Mouse (Mus musculus): ENCODE data around the gene Ccr7. TPM values are rescaled to one million over a fixed set of nuclear protein-coding genes. Genes with fewer than 3 reads are reported as not detected.

Ccr7 gene
- total and polyA plus RNA-seq, 3 experiments: 0.04 to 0.06 TPM; not detected in 1

GRCm38 (mm10) chr11:99118420-99118819 lies 36.5 kb downstream of the Ccr7 start:
- H3K9ac ChIP-seq (ENCODE audit: control insufficient read depth, low read depth, low read length, poor library complexity, severe bottlenecking): no peak overlapping the region
- no peaks in the 10 kb centered on the region for H3K27me3 ChIP-seq (ENCODE audit: control insufficient read depth in 1 of 2, insufficient read depth in 2 of 2, low read length in 2 of 2)
- H3K36me3 ChIP-seq (ENCODE audit: control insufficient read depth in 1 of 2, insufficient read depth in 2 of 2, low read length in 2 of 2): no peaks in the 10 kb centered on the region
- no peaks in the 10 kb centered on the region for H3K4me1 ChIP-seq (ENCODE audit: control insufficient read depth in 1 of 2, insufficient read depth in 2 of 2, low read length in 2 of 2)
- no peak overlapping the region for H3K4me3 ChIP-seq (ENCODE audit: control insufficient read depth in 1 of 2, insufficient read depth in 1 of 2, low read depth in 2 of 2, low read length in 2 of 2)
- no peak overlapping the region for H3K27ac ChIP-seq (ENCODE audit: control insufficient read depth, low read depth, low read length)
- H3K79me2 ChIP-seq (ENCODE audit: control insufficient read depth, insufficient read depth, low read length, poor library complexity): no peaks in the 10 kb centered on the region
- no peaks in the 10 kb centered on the region for H3K9me3 ChIP-seq (replicated peaks; ENCODE audit: insufficient read depth, low read length)
- DNase-seq (ENCODE audit: low read depth, low spot score): peak; percentile 41
- TF ChIP-seq CTCF (IDR thresholded peaks at IDR 0.05 in 2 of 3, conservative IDR thresholded peaks at IDR 0.05 in 1 of 3; ENCODE audit: control insufficient read depth in 1 of 3, insufficient read depth in 1 of 3, low read depth in 2 of 3, low read length in 3 of 3, poor library complexity in 1 of 3, severe bottlenecking in 1 of 3) (peak in 2 of 3 experiments; percentile 31 to 40; a peak in 3 of 6 replicates), MAX (IDR thresholded peaks at IDR 0.05; ENCODE audit: low read length) (no peak)

GRCm38 (mm10) chr11:99117907-99118306 lies 37.0 kb downstream of the Ccr7 start:
- Histone ChIP-seq H3K27ac (ENCODE audit: control insufficient read depth, low read depth, low read length) (no peak overlapping the region), H3K4me3 (ENCODE audit: control insufficient read depth in 1 of 2, insufficient read depth in 1 of 2, low read depth in 2 of 2, low read length in 2 of 2) (no peak overlapping the region), H3K4me1 (ENCODE audit: control insufficient read depth in 1 of 2, insufficient read depth in 2 of 2, low read length in 2 of 2) (no peaks in the 10 kb centered on the region), H3K27me3 (ENCODE audit: control insufficient read depth in 1 of 2, insufficient read depth in 2 of 2, low read length in 2 of 2) (no peaks in the 10 kb centered on the region), H3K9ac (ENCODE audit: control insufficient read depth, low read depth, low read length, poor library complexity, severe bottlenecking) (no peak overlapping the region), H3K79me2 (ENCODE audit: control insufficient read depth, insufficient read depth, low read length, poor library complexity) (no peaks in the 10 kb centered on the region), H3K36me3 (ENCODE audit: control insufficient read depth in 1 of 2, insufficient read depth in 2 of 2, low read length in 2 of 2) (no peaks in the 10 kb centered on the region), H3K9me3 (replicated peaks; ENCODE audit: insufficient read depth, low read length) (no peaks in the 10 kb centered on the region)
- no peak for DNase-seq (ENCODE audit: low read depth, low spot score)
- TF ChIP-seq RAD21 (IDR thresholded peaks at IDR 0.05; ENCODE audit: low read depth, low read length) (no peak), UBTF (IDR thresholded peaks at IDR 0.05; ENCODE audit: borderline replicate concordance, insufficient read depth, low read depth, low read length) (no peak), MEF2A (IDR thresholded peaks at IDR 0.05; ENCODE audit: extremely low read depth, insufficient replicate concordance, low read depth, low read length, poor library complexity, severe bottlenecking) (no peak), MAX (IDR thresholded peaks at IDR 0.05; ENCODE audit: low read length) (no peak), MAZ (IDR thresholded peaks at IDR 0.05; ENCODE audit: low read depth, low read length) (no peak), SIN3A (IDR thresholded peaks at IDR 0.05; ENCODE audit: low read length) (no peak), E2F4 (IDR thresholded peaks at IDR 0.05; ENCODE audit: borderline replicate concordance, low read depth, low read length) (no peak), JUND (IDR thresholded peaks at IDR 0.05; ENCODE audit: low read depth, low read length) (no peak), POLR2AphosphoS5 (IDR thresholded peaks at IDR 0.05; ENCODE audit: borderline replicate concordance, low read depth, low read length) (no peak), TCF12 (IDR thresholded peaks at IDR 0.05; ENCODE audit: low read depth, low read length) (no peak), MAFK (IDR thresholded peaks at IDR 0.05; ENCODE audit: borderline replicate concordance, low read depth, low read length) (no peak), ETS1 (IDR thresholded peaks at IDR 0.05; ENCODE audit: low read depth, low read length) (no peak), EP300 (IDR thresholded peaks at IDR 0.05; ENCODE audit: low read depth in 1 of 2, low read length in 2 of 2) (no peak), NELFE (IDR thresholded peaks at IDR 0.05; ENCODE audit: low read depth, low read length) (no peak), POLR2AphosphoS2 (IDR thresholded peaks at IDR 0.05; ENCODE audit: low read length) (no peak), TAL1 (IDR thresholded peaks at IDR 0.05; ENCODE audit: low read length) (no peak), BHLHE40 (IDR thresholded peaks at IDR 0.05; ENCODE audit: borderline replicate concordance, low read depth, low read length) (no peak), GATA1 (IDR thresholded peaks at IDR 0.05; ENCODE audit: low read depth, low read length) (no peak), USF2 (IDR thresholded peaks at IDR 0.05; ENCODE audit: borderline replicate concordance in 1 of 2, insufficient read depth in 1 of 2, low read depth in 1 of 2, low read length in 2 of 2) (no peak)

Data from MEL (cell line).